Mouse (Mus musculus) bone marrow, adult 2 months (tissue): ENCODE measurements around the gene Klk14. TPM values are rescaled to one million over a fixed set of nuclear protein-coding genes. Genes with fewer than 3 reads are reported as not detected.
"Not testable (repeated sequence)": the region's sequence is repeated elsewhere in the genome, so short reads cannot be mapped to it uniquely, and the experiment has no call there.

Experiments used
- H3K27ac ChIP-seq: fragments of 200-500 bp; 2 replicates; pipeline ENCODE4 v1.5.1; 2012; ENCODE audit warnings: low read depth, mild to moderate bottlenecking, control low read depth, inconsistent platforms, low read length; ENCODE audit not compliant: control insufficient read depth, poor library complexity, insufficient read depth
- H3K4me1 ChIP-seq: fragments of 200-500 bp; 2 replicates; pipeline ENCODE4 v1.6.1; 2011; ENCODE audit warnings: low read length; ENCODE audit not compliant: control insufficient read depth, insufficient read depth
- H3K4me3 ChIP-seq: fragments of 200-500 bp; replicated peaks from 2 replicates; pipeline ENCODE3; 2011; ENCODE audit warnings: mild to moderate bottlenecking, low read depth, low read length, control low read depth; ENCODE audit not compliant: control insufficient read depth
- CTCF ChIP-seq: fragments of 200-500 bp; IDR thresholded peaks from 2 replicates; pipeline ENCODE4 v1.5.1; 2011; ENCODE audit warnings: low read length, control low read depth; ENCODE audit not compliant: control insufficient read depth, insufficient read depth
- POLR2A ChIP-seq: fragments of 200-500 bp; IDR thresholded peaks from 2 replicates; pipeline ENCODE4 v1.6.1; 2011; ENCODE audit warnings: low read depth, mild to moderate bottlenecking, control low read depth, low read length, borderline replicate concordance; ENCODE audit not compliant: control insufficient read depth
- WGBS: fragments of 180-500 bp; shearing (Covaris S2); methylation state at CpG from one replicate; pipeline ENCODE4 v1.1.7; 2018; 5-methylcytosine and 5-hydroxymethylcytosine counted together
- polyA plus RNA-seq: library from polyadenylated mRNA; stranded (reverse); fragments of >200 nt; gene quantifications from 2 replicates; pipeline ENCODE4 v1.2.4, GENCODE M21; 2011; ENCODE audit warnings: low replicate concordance; ENCODE audit not compliant: missing spikeins, insufficient read depth, insufficient read length

The Klk14 gene
- polyA plus RNA-seq, result not detected in 2 replicates

- TF ChIP-seq POLR2A (no peak), CTCF (no peak)
- Histone ChIP-seq H3K4me1 (no peaks in the 10 kb centered on the region), H3K4me3 (no peak within 1 kb of the TSS), H3K27ac (no peak within 1 kb of the TSS)
These were observed at the start of gene Klk14 for GRCm38 (mm10) chr7:43690118-43690517. Gene Klk14, plus strand, starts transcription at chr7:43690418.

GRCm38 (mm10) chr7:43642587-43642986, 47.6 kb upstream of the Klk14 start:
- Histone ChIP-seq H3K27ac (peak overlapping the region; percentile 83), H3K4me3 (no peak overlapping the region), H3K4me1 (peaks cover 3% of the 10 kb centered on the region; the same call in 1 of the 2 replicates)
- TF ChIP-seq CTCF (no peak), POLR2A (no peak)
- WGBS, result 43% methylated on average over 5 of the region's 5 CpGs

- H3K27ac ChIP-seq, result peak overlapping the region; percentile 83
- H3K4me3 ChIP-seq, result no peak overlapping the region
- peaks cover 3% of the 10 kb centered on the region; the same call in 1 of the 2 replicates for H3K4me1 ChIP-seq
- WGBS, result 52% methylated on average over 17 of the region's 17 CpGs
- TF ChIP-seq CTCF, result no peak
- no peak for TF ChIP-seq POLR2A
These were observed 47.1 kb upstream of the Klk14 start for GRCm38 (mm10) chr7:43643046-43643652.

GRCm38 (mm10) chr7:43652683-43653082, 37.5 kb upstream of the Klk14 start:
- Histone ChIP-seq H3K4me1 (peaks cover 5% of the 10 kb centered on the region; the same call in 1 of the 2 replicates), H3K4me3 (no peak overlapping the region), H3K27ac (no peak overlapping the region)
- TF ChIP-seq CTCF (no peak), POLR2A (no peak)
- 88% methylated on average over 6 of the region's 6 CpGs for WGBS

- peaks cover 5% of the 10 kb centered on the region; the same call in 1 of the 2 replicates for H3K4me1 ChIP-seq
- TF ChIP-seq POLR2A (no peak), CTCF (no peak)
- H3K4me3 ChIP-seq, result peak overlapping the region; percentile 52
- H3K27ac ChIP-seq, result peak overlapping the region; percentile 60
- WGBS, result 7% methylated on average over 3 of the region's 3 CpGs
These were observed 35.7 kb upstream of the Klk14 start for GRCm38 (mm10) chr7:43654519-43654918.

- no peak for TF ChIP-seq CTCF
- TF ChIP-seq POLR2A, result no peak
- Histone ChIP-seq H3K27ac (peak overlapping the region; percentile 77), H3K4me1 (peaks cover 5% of the 10 kb centered on the region; the same call in 1 of the 2 replicates), H3K4me3 (peak overlapping the region; percentile 60)
- 6% methylated on average over 6 of the region's 6 CpGs for WGBS
These were observed 34.0 kb upstream of the Klk14 start for GRCm38 (mm10) chr7:43656232-43656631.

GRCm38 (mm10) chr7:43660002-43660401, 30.2 kb upstream of the Klk14 start, which contains the start of gene Siglece:
Gene Siglece, minus strand, starts transcription at chr7:43660161.
- peak within 1 kb of the TSS; percentile 57 for H3K4me3 ChIP-seq
- peaks cover 11% of the 10 kb centered on the region; the same call in 1 of the 2 replicates for H3K4me1 ChIP-seq
- H3K27ac ChIP-seq, result peak within 1 kb of the TSS; percentile 60; the same call in 1 of the 2 replicates
- TF ChIP-seq CTCF, result no peak
- no peak for TF ChIP-seq POLR2A
- WGBS, result 29% methylated on average over 1 of the region's 1 CpGs

- Histone ChIP-seq H3K27ac (no peak overlapping the region; the same call in 1 of the 2 replicates), H3K4me3 (no peak overlapping the region), H3K4me1 (peaks cover 8% of the 10 kb centered on the region)
- TF ChIP-seq CTCF (no peak), POLR2A (no peak)
- 67% methylated on average over 1 of the region's 1 CpGs for WGBS
These were observed 27.4 kb upstream of the Klk14 start for GRCm38 (mm10) chr7:43662804-43663203.

GRCm38 (mm10) chr7:43667221-43667620, 23.0 kb upstream of the Klk14 start:
- H3K27ac ChIP-seq, H3K4me3 ChIP-seq, H3K4me1 ChIP-seq: not testable (repeated sequence)
- 47% methylated on average over 4 of the region's 4 CpGs for WGBS
